16 mouse cellular contexts compared by ENCODE assay signal in the genomic region with DNA sequence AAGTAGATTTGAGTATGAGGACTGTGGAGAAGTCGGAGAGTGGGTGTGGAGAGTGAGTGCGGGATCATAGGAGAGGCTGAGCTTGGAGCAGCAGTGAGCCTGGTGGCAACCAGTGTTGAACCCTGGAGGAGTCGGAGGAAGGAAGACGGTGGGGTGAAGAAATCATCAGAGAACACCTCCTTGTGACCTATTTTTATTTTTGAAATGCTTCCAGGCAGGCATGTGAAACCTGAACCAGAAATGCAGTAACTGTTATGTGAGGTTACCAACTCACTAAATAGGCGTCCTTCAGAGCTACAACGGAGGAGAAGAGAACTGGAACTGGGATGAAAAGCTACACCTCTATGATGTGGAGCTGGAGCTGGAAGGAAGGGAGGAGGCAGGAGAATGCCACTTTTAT.
DNase-seq lines count a peak whose midpoint lies in the region; ATAC-seq lines count a peak whose summit lies in the region.
"Had no signal": no experiment of that assay in that cellular context is flagged by ENCODE, and none has a peak within 500 bp of the region (broad histone marks: within the 10 kb centered on the region; RNA-seq: fewer than 3 reads in every experiment).

No protein-coding gene starts in this region.

- H3K36me3 ChIP-seq in hindbrain, embryonic 14.5 days (replicated peaks; ENCODE audit: control insufficient read depth, insufficient read depth), result no peaks in the 10 kb centered on the region
- no peaks in the 10 kb centered on the region for H3K36me3 ChIP-seq in hindbrain, embryonic 11.5 days (ENCODE audit: control insufficient read depth, insufficient read depth, low read length)
- H3K36me3 ChIP-seq in embryonic facial prominence, embryonic 14.5 days (ENCODE audit: control insufficient read depth, insufficient read depth, low read length), result no peaks in the 10 kb centered on the region
- no peaks in the 10 kb centered on the region for H3K36me3 ChIP-seq in heart, embryonic 15.5 days
- H3K36me3 ChIP-seq: hindbrain, embryonic 12.5 days; neural tube, embryonic 12.5 days had no signal

- H3K4me2 ChIP-seq in hindbrain, embryonic 14.5 days (replicated peaks), result no peak overlapping the region
- no peak overlapping the region for H3K4me2 ChIP-seq in hindbrain, embryonic 11.5 days (replicated peaks; ENCODE audit: low read depth, low read length)
- H3K4me2 ChIP-seq in embryonic facial prominence, embryonic 14.5 days (ENCODE audit: low read depth, low read length), result no peak overlapping the region
- H3K4me2 ChIP-seq in heart, embryonic 15.5 days, result peak overlapping the region; percentile 36
- H3K4me2 ChIP-seq: hindbrain, embryonic 12.5 days; neural tube, embryonic 12.5 days had no signal

- 0 out of 2 replicates have a peak, but pooled peaks cover 4% of the 10 kb centered on the region for H3K4me1 ChIP-seq in hindbrain, embryonic 14.5 days (replicated peaks; ENCODE audit: control insufficient read depth, insufficient read depth, low read length)
- no peaks in the 10 kb centered on the region for H3K4me1 ChIP-seq in hindbrain, embryonic 11.5 days (replicated peaks; ENCODE audit: control insufficient read depth, insufficient read depth, low read length)
- peaks cover 11% of the 10 kb centered on the region; the same call in 1 of the 2 replicates for H3K4me1 ChIP-seq in embryonic facial prominence, embryonic 14.5 days (ENCODE audit: control insufficient read depth, insufficient read depth, low read length)
- peaks cover 25% of the 10 kb centered on the region for H3K4me1 ChIP-seq in heart, embryonic 15.5 days (replicated peaks)
- H3K4me1 ChIP-seq: neural tube, embryonic 12.5 days had no signal

- no peak overlapping the region for H3K9ac ChIP-seq in hindbrain, embryonic 14.5 days
- no peak overlapping the region for H3K9ac ChIP-seq in hindbrain, embryonic 11.5 days (ENCODE audit: low read depth, low read length)
- no peak overlapping the region for H3K9ac ChIP-seq in embryonic facial prominence, embryonic 14.5 days (ENCODE audit: low read depth, low read length)
- peak overlapping the region; percentile 19; the same call in 1 of the 2 replicates for H3K9ac ChIP-seq in heart, embryonic 15.5 days
- H3K9ac ChIP-seq: hindbrain, embryonic 12.5 days; liver, embryonic 14.5 days; neural tube, embryonic 12.5 days had no signal

- 78% methylated on average over 6 of the region's 6 CpGs for WGBS in hindbrain, embryonic 14.5 days
- WGBS in hindbrain, embryonic 11.5 days, result 84% methylated on average over 6 of the region's 6 CpGs
- 55% methylated on average over 6 of the region's 6 CpGs for whole genome bisulfite sequencing in embryonic facial prominence, embryonic 14.5 days
- 42% methylated on average over 6 of the region's 6 CpGs for WGBS in heart, embryonic 15.5 days

- ATAC-seq in hindbrain, embryonic 14.5 days (ENCODE audit: low FRiP score), result no peak
- no peak for ATAC-seq in hindbrain, embryonic 11.5 days (ENCODE audit: low FRiP score)
- peak; percentile 53; the same call in 1 of the 2 replicates for ATAC-seq in embryonic facial prominence, embryonic 14.5 days (ENCODE audit: low read depth)
- peak; percentile 53; the same call in 1 of the 2 replicates for ATAC-seq in heart, embryonic 15.5 days (replicated peaks; ENCODE audit: insufficient number of reproducible peaks, insufficient read depth, low FRiP score, low read depth)
- no peak for ATAC-seq in granulocyte monocyte progenitor cell, adult 5-6 weeks (replicated peaks; ENCODE audit: poor library complexity, severe bottlenecking)
- ATAC-seq: activated CD4-positive, CD25-positive, alpha-beta regulatory T cell, adult 4 months; intestine, embryonic 16.5 days had no signal

- no peaks in the 10 kb centered on the region for H3K9me3 ChIP-seq in hindbrain, embryonic 14.5 days (ENCODE audit: control insufficient read depth, low read length)
- no peaks in the 10 kb centered on the region for H3K9me3 ChIP-seq in hindbrain, embryonic 11.5 days (ENCODE audit: control insufficient read depth, low read length)
- no peaks in the 10 kb centered on the region for H3K9me3 ChIP-seq in embryonic facial prominence, embryonic 14.5 days (ENCODE audit: control insufficient read depth, low read length)
- no peaks in the 10 kb centered on the region for H3K9me3 ChIP-seq in heart, embryonic 15.5 days (replicated peaks)
- H3K9me3 ChIP-seq: hindbrain, embryonic 12.5 days; neural tube, embryonic 12.5 days had no signal

- H3K4me3 ChIP-seq in hindbrain, embryonic 14.5 days (replicated peaks; ENCODE audit: low read length), result no peak overlapping the region
- H3K4me3 ChIP-seq in hindbrain, embryonic 11.5 days (ENCODE audit: low read depth, low read length), result no peak overlapping the region
- no peak overlapping the region for H3K4me3 ChIP-seq in embryonic facial prominence, embryonic 14.5 days (ENCODE audit: low read depth, low read length)
- H3K4me3 ChIP-seq in heart, embryonic 15.5 days, result peak overlapping the region; percentile 8; the same call in 1 of the 2 replicates
- H3K4me3 ChIP-seq: hindbrain, embryonic 12.5 days; neural tube, embryonic 12.5 days had no signal

- H3K27ac ChIP-seq in hindbrain, embryonic 14.5 days, result no peak overlapping the region
- no peak overlapping the region for H3K27ac ChIP-seq in hindbrain, embryonic 11.5 days (ENCODE audit: low read depth, low read length)
- H3K27ac ChIP-seq in embryonic facial prominence, embryonic 14.5 days (replicated peaks; ENCODE audit: low read depth, low read length), result no peak overlapping the region; the same call in 1 of the 2 replicates
- peak overlapping the region; percentile 81 for H3K27ac ChIP-seq in heart, embryonic 15.5 days
- H3K27ac ChIP-seq: hindbrain, embryonic 12.5 days; liver, embryonic 14.5 days; macrophage; neural tube, embryonic 12.5 days had no signal

- no peaks in the 10 kb centered on the region for H3K27me3 ChIP-seq in hindbrain, embryonic 14.5 days (ENCODE audit: control insufficient read depth, insufficient read depth, low read length)
- H3K27me3 ChIP-seq in hindbrain, embryonic 11.5 days (ENCODE audit: control insufficient read depth, insufficient read depth, low read length), result no peaks in the 10 kb centered on the region
- no peaks in the 10 kb centered on the region for H3K27me3 ChIP-seq in embryonic facial prominence, embryonic 14.5 days (replicated peaks; ENCODE audit: control insufficient read depth, insufficient read depth, low read length)
- no peaks in the 10 kb centered on the region for H3K27me3 ChIP-seq in heart, embryonic 15.5 days
- H3K27me3 ChIP-seq: CH12.LX; hindbrain, embryonic 12.5 days; neural tube, embryonic 12.5 days had no signal

- peak; percentile 4 for DNase-seq in adrenal gland, postnatal 10 days
- no peak for DNase-seq in adrenal gland, adult 2 months
- peak; percentile 14 for DNase-seq in hindbrain, embryonic 14.5 days (ENCODE audit: low spot score)
- DNase-seq in hindbrain, embryonic 11.5 days (ENCODE audit: low spot score), result no peak
- no peak for DNase-seq in embryonic facial prominence, embryonic 14.5 days (ENCODE audit: low spot score)
- DNase-seq in right cerebral cortex, postnatal 36 days (ENCODE audit: low spot score in 2 of 2), result no peak
- DNase-seq: cerebellum, adult 11-12 months had no signal

Comparison
In these comparisons a context has a peak if more than half of its experiments do, and no peak if none do; other contexts are left out.
1. DNase-seq: peak in adrenal gland, postnatal 10 days (single experiment) and hindbrain, embryonic 14.5 days (single experiment); none in adrenal gland, adult 2 months (single experiment), hindbrain, embryonic 11.5 days (single experiment), embryonic facial prominence, embryonic 14.5 days (single experiment) and right cerebral cortex, postnatal 36 days (0 of 2).
2. ATAC-seq: peak in embryonic facial prominence, embryonic 14.5 days (single experiment) and heart, embryonic 15.5 days (single experiment); none in hindbrain, embryonic 14.5 days (single experiment), hindbrain, embryonic 11.5 days (single experiment) and granulocyte monocyte progenitor cell, adult 5-6 weeks (single experiment).